Mouse (Mus musculus) intestine, postnatal 0 days (tissue): ENCODE measurements around the gene Prkch. TPM values are rescaled to one million over a fixed set of nuclear protein-coding genes. Genes with fewer than 3 reads are reported as not detected.

Experiments used
- ATAC-seq: fragments of 200-750 bp; cut with Nextera tagmentation; 2 replicates; pipeline ENCODE4 v1.8.0; 2017; ENCODE audit warnings: mild to moderate bottlenecking, moderate TSS enrichment, moderate library complexity
- H3K27ac ChIP-seq: fragments of 300-500 bp; sonication (generic); 2 replicates; pipeline ENCODE4 v1.5.1; 2014; ENCODE audit warnings: mild to moderate bottlenecking, low read depth, low read length, moderate library complexity
- H3K27me3 ChIP-seq: fragments of 300-500 bp; sonication (generic); replicated peaks from 2 replicates; pipeline ENCODE4 v1.6.1; 2014; ENCODE audit warnings: low read length, mixed read lengths; ENCODE audit not compliant: control insufficient read depth, insufficient read depth
- H3K36me3 ChIP-seq: fragments of 300-500 bp; sonication (generic); 2 replicates; pipeline ENCODE4 v1.6.1; 2014; ENCODE audit warnings: mild to moderate bottlenecking, moderate library complexity; ENCODE audit not compliant: control insufficient read depth, insufficient read depth
- H3K4me1 ChIP-seq: fragments of 300-500 bp; sonication (generic); replicated peaks from 2 replicates; pipeline ENCODE4 v1.6.1; 2014; ENCODE audit warnings: antibody characterized with exemption, low read length, mixed read lengths; ENCODE audit not compliant: control insufficient read depth, insufficient read depth
- H3K4me2 ChIP-seq: fragments of 300-500 bp; sonication (generic); replicated peaks from 2 replicates; pipeline ENCODE4 v1.6.1; 2014; ENCODE audit warnings: low read depth, mild to moderate bottlenecking, moderate library complexity
- H3K4me3 ChIP-seq: fragments of 300-500 bp; sonication (generic); 2 replicates; pipeline ENCODE4 v1.5.1; 2014; ENCODE audit warnings: low read depth, low read length
- H3K9ac ChIP-seq: fragments of 300-500 bp; sonication (generic); 2 replicates; pipeline ENCODE4 v1.6.1; 2014; ENCODE audit warnings: mild to moderate bottlenecking, low read depth, low read length
- H3K9me3 ChIP-seq: fragments of 300-500 bp; sonication (generic); 2 replicates; pipeline ENCODE4 v1.6.1; 2016; ENCODE audit warnings: mixed run types; ENCODE audit not compliant: control insufficient read depth
- CTCF ChIP-seq: sonication (generic); IDR thresholded peaks from 2 replicates; pipeline ENCODE4 v1.5.1; 2016; ENCODE audit warnings: low read depth, mild to moderate bottlenecking, control low read depth, antibody characterized with exemption, moderate library complexity
- WGBS: fragments of 180-500 bp; shearing (Covaris S2); extraction: QIAGEN DNeasy Blood & Tissue Kit; methylation state at CpG from one replicate; pipeline ENCODE4 v1.1.7; 2014; 5-methylcytosine and 5-hydroxymethylcytosine counted together
- polyA plus RNA-seq: library from polyadenylated mRNA; unstranded; fragments of >200 nt; fragmentation: Nextera tagmentation; extraction: Ambion mirVana; gene quantifications from 2 replicates; pipeline ENCODE4 v1.2.1, GENCODE M21; 2015

The Prkch gene
- polyA plus RNA-seq, 1 experiment from 2014 or later, result 3.7 TPM

GRCm38 (mm10) chr12:73814897-73815296, 230.3 kb downstream of the Prkch start:
- H3K9me3 ChIP-seq, result no peaks in the 10 kb centered on the region
- H3K4me2 ChIP-seq, result no peak overlapping the region
- H3K36me3 ChIP-seq, result no peaks in the 10 kb centered on the region
- no peak for TF ChIP-seq CTCF
- no peak overlapping the region for H3K4me3 ChIP-seq
- H3K4me1 ChIP-seq, result no peaks in the 10 kb centered on the region
- ATAC-seq, result no peak
- H3K27me3 ChIP-seq, result no peaks in the 10 kb centered on the region
- no peak overlapping the region for H3K9ac ChIP-seq
- WGBS, result 88% methylated on average over 2 of the region's 2 CpGs
- H3K27ac ChIP-seq, result no peak overlapping the region

- no peak for ATAC-seq
- Histone ChIP-seq H3K27me3 (0 out of 2 replicates have a peak, but pooled peaks cover 3% of the 10 kb centered on the region), H3K9ac (no peak overlapping the region), H3K27ac (no peak overlapping the region), H3K36me3 (no peaks in the 10 kb centered on the region), H3K4me1 (no peaks in the 10 kb centered on the region), H3K4me3 (no peak overlapping the region), H3K9me3 (no peaks in the 10 kb centered on the region), H3K4me2 (no peak overlapping the region)
- TF ChIP-seq CTCF, result no peak
- 84% methylated on average over 4 of the region's 4 CpGs for WGBS
These were observed 230.9 kb downstream of the Prkch start for GRCm38 (mm10) chr12:73815463-73815862.

GRCm38 (mm10) chr12:73815892-73816291, 231.3 kb downstream of the Prkch start:
- H3K27ac ChIP-seq, result no peak overlapping the region
- no peaks in the 10 kb centered on the region for H3K36me3 ChIP-seq
- H3K27me3 ChIP-seq, result 0 out of 2 replicates have a peak, but pooled peaks cover 3% of the 10 kb centered on the region
- no peak overlapping the region for H3K4me3 ChIP-seq
- no peak for TF ChIP-seq CTCF
- H3K9me3 ChIP-seq, result no peaks in the 10 kb centered on the region
- H3K4me1 ChIP-seq, result no peaks in the 10 kb centered on the region
- ATAC-seq, result no peak
- H3K4me2 ChIP-seq, result no peak overlapping the region
- H3K9ac ChIP-seq, result no peak overlapping the region
- 51% methylated on average over 2 of the region's 2 CpGs for WGBS

- TF ChIP-seq CTCF, result no peak
- ATAC-seq, result no peak
- Histone ChIP-seq H3K4me1 (no peaks in the 10 kb centered on the region), H3K27me3 (0 out of 2 replicates have a peak, but pooled peaks cover 3% of the 10 kb centered on the region), H3K36me3 (no peaks in the 10 kb centered on the region), H3K9ac (no peak overlapping the region), H3K27ac (no peak overlapping the region), H3K4me3 (no peak overlapping the region), H3K4me2 (no peak overlapping the region), H3K9me3 (no peaks in the 10 kb centered on the region)
- 70% methylated on average over 1 of the region's 1 CpGs for WGBS
These were observed 232.3 kb downstream of the Prkch start for GRCm38 (mm10) chr12:73816866-73817265.

GRCm38 (mm10) chr12:73818801-73819200, 234.2 kb downstream of the Prkch start:
- Histone ChIP-seq H3K9ac (no peak overlapping the region), H3K4me2 (no peak overlapping the region), H3K4me3 (no peak overlapping the region), H3K27ac (no peak overlapping the region), H3K36me3 (no peaks in the 10 kb centered on the region), H3K27me3 (0 out of 2 replicates have a peak, but pooled peaks cover 3% of the 10 kb centered on the region), H3K4me1 (no peaks in the 10 kb centered on the region), H3K9me3 (no peaks in the 10 kb centered on the region)
- 50% methylated on average over 1 of the region's 1 CpGs for WGBS
- no peak for TF ChIP-seq CTCF
- no peak for ATAC-seq

- no peak overlapping the region for H3K27ac ChIP-seq
- no peaks in the 10 kb centered on the region for H3K36me3 ChIP-seq
- WGBS, result 69% methylated on average over 4 of the region's 4 CpGs
- no peak overlapping the region for H3K9ac ChIP-seq
- no peak overlapping the region for H3K4me2 ChIP-seq
- H3K27me3 ChIP-seq, result 0 out of 2 replicates have a peak, but pooled peaks cover 3% of the 10 kb centered on the region
- H3K9me3 ChIP-seq, result no peaks in the 10 kb centered on the region
- H3K4me1 ChIP-seq, result 0 out of 2 replicates have a peak, but pooled peaks cover 2% of the 10 kb centered on the region
- ATAC-seq, result no peak
- TF ChIP-seq CTCF, result no peak
- no peak overlapping the region for H3K4me3 ChIP-seq
These were observed 236.6 kb downstream of the Prkch start for GRCm38 (mm10) chr12:73821176-73821575.

GRCm38 (mm10) chr12:73822331-73822730, 237.7 kb downstream of the Prkch start:
- no peak overlapping the region for H3K9ac ChIP-seq
- no peak overlapping the region for H3K27ac ChIP-seq
- H3K4me1 ChIP-seq, result 0 out of 2 replicates have a peak, but pooled peaks cover 2% of the 10 kb centered on the region
- WGBS, result 86% methylated on average over 12 of the region's 12 CpGs
- no peak for ATAC-seq
- no peaks in the 10 kb centered on the region for H3K9me3 ChIP-seq
- no peak overlapping the region for H3K4me2 ChIP-seq
- 0 out of 2 replicates have a peak, but pooled peaks cover 3% of the 10 kb centered on the region for H3K27me3 ChIP-seq
- no peak for TF ChIP-seq CTCF
- H3K4me3 ChIP-seq, result no peak overlapping the region
- no peaks in the 10 kb centered on the region for H3K36me3 ChIP-seq
